Mouse (Mus musculus) hindbrain, embryonic 12.5 days (tissue): ENCODE data around the gene Pcdh19. TPM values are rescaled to one million over a fixed set of nuclear protein-coding genes. Genes with fewer than 3 reads are reported as not detected.

Experiments used
- ATAC-seq: fragments of 200-750 bp; cut with Nextera tagmentation; 2 replicates; pipeline ENCODE4 v1.8.0; 2017; ENCODE audit warnings: moderate TSS enrichment; ENCODE audit not compliant: low FRiP score
- H3K27ac ChIP-seq: fragments of 300-500 bp; sonication (generic); 2 replicates; pipeline ENCODE4 v1.5.1; 2016; ENCODE audit warnings: mild to moderate bottlenecking
- H3K27me3 ChIP-seq: fragments of 300-500 bp; sonication (generic); 2 replicates; pipeline ENCODE4 v1.6.1; 2016; ENCODE audit warnings: mild to moderate bottlenecking
- H3K36me3 ChIP-seq: fragments of 300-500 bp; sonication (generic); 2 replicates; pipeline ENCODE4 v1.6.1; 2016; ENCODE audit warnings: mild to moderate bottlenecking
- H3K4me1 ChIP-seq: fragments of 300-500 bp; sonication (generic); 2 replicates; pipeline ENCODE4 v1.6.1; 2016
- H3K4me2 ChIP-seq: fragments of 300-500 bp; sonication (generic); replicated peaks from 2 replicates; pipeline ENCODE4 v1.6.1; 2016; ENCODE audit warnings: mild to moderate bottlenecking
- H3K4me3 ChIP-seq: fragments of 300-500 bp; sonication (generic); 2 replicates; pipeline ENCODE4 v1.5.1; 2016; ENCODE audit warnings: mild to moderate bottlenecking
- H3K9ac ChIP-seq: fragments of 300-500 bp; sonication (generic); 2 replicates; pipeline ENCODE4 v1.6.1; 2016; ENCODE audit warnings: mild to moderate bottlenecking, moderate library complexity
- H3K9me3 ChIP-seq: fragments of 300-500 bp; sonication (generic); replicated peaks from 2 replicates; pipeline ENCODE4 v1.6.1; 2016; ENCODE audit warnings: mild to moderate bottlenecking
- WGBS: fragments of 180-500 bp; shearing (Covaris S2); methylation state at CpG from one replicate; pipeline ENCODE4 v1.1.7; 2016; 5-methylcytosine and 5-hydroxymethylcytosine counted together
- polyA plus RNA-seq: library from polyadenylated mRNA; unstranded; fragments of >200 nt; fragmentation: Nextera tagmentation; extraction: Ambion mirVana; gene quantifications from 2 replicates; pipeline ENCODE4 v1.2.1, GENCODE M21; 2016

The Pcdh19 gene
- polyA plus RNA-seq, 1 experiment from 2014 or later, result 7.4 TPM

DNA sequence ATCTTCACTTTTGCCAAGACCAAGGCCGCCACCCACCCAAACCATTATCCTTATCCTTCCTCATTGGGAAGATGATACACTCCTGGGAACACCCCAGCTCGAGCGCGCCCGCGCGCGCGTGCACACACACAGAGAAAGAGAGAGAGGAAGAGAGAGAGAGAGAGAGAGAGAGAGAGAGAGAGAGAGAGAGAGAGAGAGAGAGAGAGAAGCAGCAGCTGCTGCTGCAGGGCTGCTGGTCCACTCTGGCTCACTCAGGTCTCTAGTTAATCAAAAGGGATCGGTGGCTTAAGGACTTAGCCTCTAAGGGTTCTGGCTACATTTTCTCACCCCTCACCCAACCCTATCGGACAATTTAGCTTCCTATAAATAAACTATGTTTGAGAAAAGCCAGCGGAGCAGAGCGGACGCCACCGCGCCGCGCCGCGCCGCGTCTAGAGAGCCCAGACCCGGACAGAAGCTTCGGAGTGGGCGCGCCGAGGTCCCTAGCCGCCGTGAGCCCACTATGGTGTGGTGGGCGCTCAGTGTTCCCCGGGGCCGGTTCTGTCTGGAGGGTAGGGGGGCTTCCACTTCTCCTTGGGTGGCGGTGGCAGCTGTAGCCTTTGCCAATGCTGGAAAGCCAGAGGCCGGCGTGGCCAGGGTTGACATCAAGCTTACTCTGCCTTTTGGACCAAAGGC, 926 bp upstream of the Pcdh19 start:
- Histone ChIP-seq H3K9me3 (no peaks in the 10 kb centered on the region), H3K4me2 (peak overlapping the region; percentile 80), H3K27ac (peak overlapping the region; percentile 48; the same call in 1 of the 2 replicates), H3K9ac (peak overlapping the region; percentile 59), H3K4me1 (no peaks in the 10 kb centered on the region), H3K4me3 (peak overlapping the region; percentile 53), H3K27me3 (peaks cover 11% of the 10 kb centered on the region), H3K36me3 (no peaks in the 10 kb centered on the region)
- peak; percentile 30; the same call in 1 of the 2 replicates for ATAC-seq
- 22% methylated on average over 33 of the region's 35 CpGs for WGBS

DNA sequence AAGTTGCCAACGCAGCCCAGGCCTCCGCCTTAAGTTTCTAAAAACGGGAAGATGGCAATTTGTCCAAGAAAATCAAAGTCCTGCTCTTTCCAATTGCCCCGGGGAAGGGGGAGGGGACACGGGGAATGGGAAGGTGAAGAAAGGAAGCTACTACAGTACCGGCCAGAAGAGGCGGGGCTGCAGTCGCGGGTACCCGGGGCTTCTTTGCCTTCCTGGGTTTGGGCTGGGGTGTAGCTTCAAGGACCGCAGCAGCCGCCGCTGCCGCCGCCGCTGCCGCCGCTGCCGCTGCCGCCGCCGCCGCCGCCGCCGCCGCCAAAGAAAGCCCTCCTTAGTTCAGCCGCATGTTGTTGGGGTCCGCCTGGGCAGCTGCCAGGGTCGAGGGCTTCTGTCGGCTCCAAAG, 631 bp downstream of the Pcdh19 start:
- 17% methylated on average over 28 of the region's 31 CpGs for WGBS
- peak overlapping the region; percentile 55 for H3K27ac ChIP-seq

DNA sequence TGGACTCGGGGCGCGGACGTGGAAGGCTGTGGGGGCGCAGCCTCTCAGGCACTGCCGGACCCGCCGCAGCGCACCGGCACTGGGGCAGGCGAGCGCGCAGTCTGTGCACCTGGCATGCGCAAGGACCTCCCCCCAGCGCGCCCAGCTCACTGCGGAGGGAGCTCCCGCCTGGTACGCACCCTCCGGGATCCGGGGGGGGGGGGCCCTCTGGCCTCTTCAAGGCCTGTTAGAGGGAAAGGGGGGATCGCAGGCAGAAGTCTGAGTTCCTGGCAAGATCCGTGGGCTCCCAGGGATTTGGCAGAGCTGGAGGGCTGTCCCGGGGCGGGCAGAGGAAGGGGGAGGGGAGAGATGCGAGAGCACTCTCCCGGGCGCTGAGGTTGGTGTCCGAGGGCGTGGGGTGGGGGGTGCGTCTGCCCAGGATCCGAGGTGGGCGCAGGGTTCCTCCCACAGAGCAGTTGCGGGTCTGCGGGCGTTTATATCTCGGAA, 1.1 kb downstream of the Pcdh19 start:
- WGBS, result 22% methylated on average over 21 of the region's 37 CpGs
- Histone ChIP-seq H3K27me3 (peaks cover 11% of the 10 kb centered on the region), H3K27ac (peak overlapping the region; percentile 55; the same call in 1 of the 2 replicates), H3K9ac (peak overlapping the region; percentile 57), H3K4me1 (no peaks in the 10 kb centered on the region), H3K36me3 (no peaks in the 10 kb centered on the region), H3K4me3 (peak overlapping the region; percentile 53), H3K4me2 (peak overlapping the region; percentile 80), H3K9me3 (no peaks in the 10 kb centered on the region)
- ATAC-seq, result peak; percentile 9; the same call in 1 of the 2 replicates

More for the DNA sequence above, 631 bp downstream of the Pcdh19 start:
- Histone ChIP-seq H3K9ac (peak overlapping the region; percentile 57), H3K36me3 (no peaks in the 10 kb centered on the region), H3K27me3 (peaks cover 11% of the 10 kb centered on the region), H3K4me3 (peak overlapping the region; percentile 53), H3K4me1 (no peaks in the 10 kb centered on the region), H3K9me3 (no peaks in the 10 kb centered on the region), H3K4me2 (peak overlapping the region; percentile 80)
- ATAC-seq, result no peak

DNA sequence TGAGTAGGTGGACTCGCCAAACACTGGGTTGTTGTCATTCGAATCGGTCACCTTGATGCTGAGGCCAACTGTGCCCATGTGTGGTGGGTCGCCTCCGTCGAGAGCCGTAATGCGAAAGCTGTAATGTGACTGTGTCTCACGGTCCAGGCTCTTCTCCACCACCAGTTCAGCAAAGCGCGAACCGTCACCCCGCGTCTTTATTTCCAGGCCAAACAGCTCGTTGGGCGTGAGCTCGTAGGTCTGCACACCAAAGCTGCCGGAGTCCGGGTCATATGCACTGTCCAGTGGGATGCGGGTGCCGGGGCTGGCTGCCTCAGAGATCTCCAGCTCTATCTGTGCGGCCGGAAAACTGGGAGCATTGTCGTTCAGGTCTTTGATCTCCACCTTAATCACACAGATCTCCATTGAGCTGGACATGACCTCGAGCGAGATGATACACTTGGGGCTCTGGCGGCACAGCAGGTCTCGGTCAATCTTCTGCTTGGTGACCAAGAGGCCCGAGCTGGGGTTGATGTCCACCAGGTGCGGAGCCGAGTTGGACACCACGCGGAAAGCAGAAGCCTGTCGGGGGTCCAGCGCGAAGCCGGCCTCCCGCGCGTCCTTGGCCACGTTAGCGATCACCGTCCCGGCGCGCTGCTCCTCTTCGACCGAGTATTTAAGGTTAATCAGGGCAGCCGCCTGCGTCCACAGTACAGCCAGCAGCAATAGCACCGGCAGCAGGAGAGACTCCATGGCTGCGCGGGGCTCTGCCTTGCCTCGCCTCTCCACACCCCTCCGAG, 2.1 kb downstream of the Pcdh19 start:
- no peaks in the 10 kb centered on the region for H3K9me3 ChIP-seq
- no peaks in the 10 kb centered on the region for H3K4me1 ChIP-seq
- H3K27ac ChIP-seq, result no peak overlapping the region
- H3K4me3 ChIP-seq, result peak overlapping the region; percentile 53
- peaks cover 11% of the 10 kb centered on the region for H3K27me3 ChIP-seq
- peak overlapping the region; percentile 57 for H3K9ac ChIP-seq
- no peak for ATAC-seq
- peak overlapping the region; percentile 80 for H3K4me2 ChIP-seq
- WGBS, result 21% methylated on average over 55 of the region's 55 CpGs
- H3K36me3 ChIP-seq, result no peaks in the 10 kb centered on the region

DNA sequence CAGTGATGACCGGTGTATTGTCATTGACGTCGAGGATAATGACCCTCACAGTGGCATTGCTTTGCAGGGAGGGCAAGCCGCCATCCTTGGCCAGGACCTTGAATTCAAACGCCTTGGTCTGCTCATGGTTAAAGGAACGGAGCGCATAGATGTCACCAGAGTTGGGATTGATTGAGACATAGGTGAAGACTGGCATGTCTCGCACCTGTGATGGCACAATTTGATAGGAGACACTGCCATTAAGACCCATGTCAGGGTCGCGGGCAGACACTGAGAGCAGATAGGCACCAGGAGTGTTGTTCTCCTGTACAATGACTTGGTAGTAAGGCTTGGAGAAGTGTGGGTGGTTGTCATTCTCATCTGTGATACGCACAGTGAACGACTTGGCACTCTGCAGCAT, 3.2 kb downstream of the Pcdh19 start:
- Histone ChIP-seq H3K4me2 (peak overlapping the region; percentile 80), H3K27me3 (peaks cover 15% of the 10 kb centered on the region), H3K27ac (no peak overlapping the region), H3K9ac (no peak overlapping the region), H3K36me3 (no peaks in the 10 kb centered on the region), H3K4me1 (no peaks in the 10 kb centered on the region), H3K9me3 (no peaks in the 10 kb centered on the region), H3K4me3 (peak overlapping the region; percentile 53)
- 34% methylated on average over 12 of the region's 12 CpGs for WGBS
- no peak for ATAC-seq

DNA sequence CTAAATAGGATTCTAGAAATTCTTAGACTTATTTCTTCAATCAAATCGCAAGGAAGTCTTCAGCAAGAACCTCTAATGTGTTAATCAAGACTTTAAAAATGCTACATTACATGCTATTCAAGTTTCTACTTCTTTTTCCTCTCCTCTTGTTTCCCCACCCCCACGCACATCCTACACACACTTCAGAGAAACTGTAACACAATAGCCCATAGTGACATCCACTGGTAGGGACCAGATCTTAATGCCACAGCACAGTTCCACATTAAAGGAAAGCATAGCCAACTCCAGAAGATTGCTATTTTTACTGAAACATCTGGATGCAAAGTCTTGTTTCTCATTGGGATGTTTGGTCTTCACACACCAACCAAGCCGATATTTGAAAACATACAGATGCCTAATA, 4.8 kb downstream of the Pcdh19 start:
- H3K9ac ChIP-seq, result no peak overlapping the region
- H3K4me2 ChIP-seq, result peak overlapping the region; percentile 80
- H3K4me3 ChIP-seq, result peak overlapping the region; percentile 16; the same call in 1 of the 2 replicates
- ATAC-seq, result no peak
- H3K4me1 ChIP-seq, result no peaks in the 10 kb centered on the region
- WGBS, result 33% methylated on average over 3 of the region's 3 CpGs
- no peaks in the 10 kb centered on the region for H3K9me3 ChIP-seq
- no peak overlapping the region for H3K27ac ChIP-seq
- H3K36me3 ChIP-seq, result no peaks in the 10 kb centered on the region
- peaks cover 15% of the 10 kb centered on the region for H3K27me3 ChIP-seq

DNA sequence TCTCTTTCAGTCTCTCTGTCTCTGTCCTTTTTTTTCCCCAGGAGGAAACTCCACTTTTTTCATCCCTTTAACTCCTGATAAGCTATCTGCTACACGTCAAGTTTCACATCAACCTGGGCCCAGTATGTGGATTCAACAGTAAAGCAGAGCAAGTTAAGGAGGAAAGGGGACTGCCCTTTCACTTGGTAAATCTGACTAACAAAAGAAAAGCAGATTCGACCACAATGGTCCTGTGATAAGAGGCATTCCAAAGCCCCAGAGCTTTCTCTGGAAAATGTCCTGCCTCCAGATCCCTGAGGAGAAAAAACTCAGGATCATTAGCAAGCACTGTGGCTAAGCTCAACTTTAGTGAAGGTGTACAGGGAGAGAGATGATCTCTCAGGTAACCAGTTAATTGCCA, 13.7 kb downstream of the Pcdh19 start:
- no peak overlapping the region for H3K9ac ChIP-seq
- H3K4me2 ChIP-seq, result no peak overlapping the region
- no peaks in the 10 kb centered on the region for H3K27me3 ChIP-seq
- no peaks in the 10 kb centered on the region for H3K9me3 ChIP-seq
- H3K4me1 ChIP-seq, result no peaks in the 10 kb centered on the region
- no peaks in the 10 kb centered on the region for H3K36me3 ChIP-seq
- no peak for ATAC-seq
- no peak overlapping the region for H3K27ac ChIP-seq
- 12% methylated on average over 2 of the region's 2 CpGs for WGBS
- H3K4me3 ChIP-seq, result no peak overlapping the region

DNA sequence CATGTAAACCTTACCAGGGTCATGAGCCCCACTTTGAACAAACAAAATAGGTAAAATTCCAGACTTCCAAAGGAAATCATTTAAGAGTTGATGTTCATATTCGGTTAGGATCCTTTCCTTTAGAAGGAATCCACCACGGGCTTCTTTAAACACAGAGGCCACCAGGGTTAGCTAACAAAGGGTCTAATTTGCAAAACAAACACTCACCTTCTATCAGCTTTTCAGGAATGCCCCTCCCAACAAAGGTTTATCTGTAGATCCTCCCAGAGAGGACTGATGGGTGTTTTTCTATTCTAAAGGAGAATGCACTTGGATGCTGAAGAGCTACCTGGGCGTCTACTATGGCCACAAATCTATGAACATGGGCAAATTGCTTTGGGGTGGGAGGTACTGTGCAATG, 15.0 kb downstream of the Pcdh19 start:
- Histone ChIP-seq H3K9me3 (no peaks in the 10 kb centered on the region), H3K27ac (no peak overlapping the region), H3K4me3 (no peak overlapping the region), H3K4me1 (no peaks in the 10 kb centered on the region), H3K4me2 (no peak overlapping the region), H3K9ac (no peak overlapping the region), H3K36me3 (no peaks in the 10 kb centered on the region), H3K27me3 (no peaks in the 10 kb centered on the region)
- 29% methylated on average over 3 of the region's 3 CpGs for WGBS
- no peak for ATAC-seq

DNA sequence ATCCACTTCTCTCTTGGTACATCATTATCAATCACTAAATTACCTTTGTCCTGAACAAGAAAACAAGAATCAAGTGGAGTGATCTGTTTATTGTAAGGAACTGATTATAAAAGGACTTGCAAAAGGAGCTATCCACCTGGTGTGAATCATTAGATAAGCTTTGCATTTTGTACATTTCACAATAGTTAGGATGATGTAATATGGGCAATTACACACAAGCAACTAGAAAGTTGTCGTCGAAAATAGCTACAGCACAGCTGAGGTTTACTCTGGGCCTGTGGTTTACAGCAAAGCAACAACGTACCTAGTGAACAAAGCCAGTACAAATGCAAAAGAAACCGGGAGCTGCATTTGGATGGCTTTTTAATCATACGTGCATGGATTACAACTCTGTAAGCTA, 28.7 kb downstream of the Pcdh19 start:
- Histone ChIP-seq H3K9ac (no peak overlapping the region), H3K4me3 (no peak overlapping the region), H3K9me3 (no peaks in the 10 kb centered on the region), H3K4me2 (no peak overlapping the region), H3K36me3 (no peaks in the 10 kb centered on the region), H3K4me1 (0 out of 2 replicates have a peak, but pooled peaks cover 3% of the 10 kb centered on the region), H3K27ac (no peak overlapping the region), H3K27me3 (no peaks in the 10 kb centered on the region)
- no peak for ATAC-seq
- WGBS, result 77% methylated on average over 5 of the region's 5 CpGs

DNA sequence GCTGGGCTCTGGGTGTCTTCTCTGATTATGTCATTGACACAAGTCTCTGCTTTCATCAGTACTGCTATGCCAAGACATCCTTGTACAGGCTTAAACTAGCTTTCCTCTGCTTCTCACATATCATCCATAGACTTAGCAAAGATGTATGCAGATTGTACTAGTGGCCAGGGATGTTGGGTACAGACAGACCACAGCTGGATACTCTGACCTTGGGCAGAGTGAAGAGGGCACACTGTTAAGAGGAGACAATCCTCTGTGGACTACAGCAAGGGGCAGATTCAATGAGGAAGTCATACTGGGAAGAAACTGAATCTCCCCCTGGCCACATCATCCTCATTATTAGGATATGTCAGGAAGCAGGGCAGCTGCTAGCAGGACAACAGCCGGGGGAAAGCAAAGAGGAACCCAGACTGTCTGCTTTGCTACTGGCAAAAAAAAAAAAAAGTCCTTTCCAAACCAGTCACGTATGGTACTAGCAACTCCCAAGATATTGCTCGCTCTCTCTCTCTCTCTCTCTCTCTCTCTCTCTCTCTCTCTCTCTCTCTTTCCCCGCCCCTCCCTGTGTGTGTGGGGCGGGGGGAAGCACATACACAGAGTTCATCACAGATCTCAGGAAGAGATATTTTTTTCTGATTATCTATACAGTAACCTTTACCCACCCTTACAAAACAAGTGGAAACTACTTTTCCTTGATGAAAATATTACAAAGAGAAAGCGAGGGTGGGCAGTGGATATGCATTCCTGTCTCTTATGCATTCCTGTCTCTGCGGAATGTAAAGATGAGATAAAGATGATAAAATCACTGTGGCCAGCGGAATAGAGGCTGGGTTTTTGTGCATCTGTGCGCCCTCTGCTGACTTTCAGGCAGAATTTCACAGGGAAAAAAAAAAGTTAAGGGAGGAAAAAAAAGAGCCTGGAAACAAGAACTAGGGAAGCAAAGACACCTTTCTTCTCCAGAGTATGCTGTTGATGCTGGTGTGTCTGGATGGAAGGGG, 31.2 kb downstream of the Pcdh19 start:
- Histone ChIP-seq H3K9ac (no peak overlapping the region), H3K36me3 (no peaks in the 10 kb centered on the region), H3K27ac (no peak overlapping the region), H3K4me2 (peak overlapping the region; percentile 30; the same call in 1 of the 2 replicates), H3K27me3 (no peaks in the 10 kb centered on the region), H3K9me3 (no peaks in the 10 kb centered on the region), H3K4me3 (no peak overlapping the region), H3K4me1 (0 out of 2 replicates have a peak, but pooled peaks cover 3% of the 10 kb centered on the region)
- ATAC-seq, result peak; percentile 46; the same call in 1 of the 2 replicates
- 29% methylated on average over 9 of the region's 9 CpGs for WGBS

DNA sequence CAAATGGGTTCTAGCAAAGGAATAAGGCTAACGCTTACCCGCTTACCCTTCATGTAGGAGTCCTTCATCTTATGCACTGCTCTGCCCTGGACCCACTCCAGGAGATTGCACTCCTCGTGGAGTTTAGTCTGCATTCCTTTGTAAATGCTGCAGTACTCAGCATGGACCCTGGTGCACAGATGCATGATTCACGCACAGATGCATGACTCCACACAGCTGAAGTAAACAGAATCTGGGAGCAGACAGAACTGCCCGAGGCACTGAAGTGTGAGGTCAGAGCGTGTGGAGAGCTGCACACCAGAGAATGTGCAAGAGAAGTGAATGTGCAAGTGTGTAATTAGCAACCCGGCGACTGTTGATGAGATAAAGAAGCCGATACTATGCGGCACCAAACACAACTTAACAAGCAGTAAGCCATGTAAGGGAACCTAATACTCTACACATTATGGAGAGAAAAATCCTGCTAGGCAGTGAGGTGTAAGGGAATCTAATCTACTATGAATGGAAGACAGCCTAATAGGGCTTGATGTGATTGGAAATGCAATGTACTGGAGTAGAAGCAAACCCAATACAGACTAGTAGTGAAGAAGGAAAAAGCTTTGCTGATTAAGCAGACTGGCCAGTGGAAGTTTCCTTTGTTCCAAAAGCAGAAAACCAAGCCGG, 32.8 kb downstream of the Pcdh19 start:
- H3K9me3 ChIP-seq, result no peaks in the 10 kb centered on the region
- no peak for ATAC-seq
- H3K4me3 ChIP-seq, result no peak overlapping the region
- H3K27me3 ChIP-seq, result no peaks in the 10 kb centered on the region
- H3K9ac ChIP-seq, result no peak overlapping the region
- H3K4me1 ChIP-seq, result 0 out of 2 replicates have a peak, but pooled peaks cover 3% of the 10 kb centered on the region
- H3K27ac ChIP-seq, result no peak overlapping the region
- H3K36me3 ChIP-seq, result no peaks in the 10 kb centered on the region
- H3K4me2 ChIP-seq, result no peak overlapping the region
- WGBS, result 62% methylated on average over 11 of the region's 11 CpGs
